Mouse (Mus musculus): ENCODE measurements at regions not wholly inside any gene's neighbourhood (a gene's known extent, or its start where the extent isn't known, plus 50 kb on each side); places are given as distances from the start of the nearest gene placed in this dataset.
"Not testable (repeated sequence)": the region's sequence is repeated elsewhere in the genome, so short reads cannot be mapped to it uniquely, and the experiment has no call there.

DNA sequence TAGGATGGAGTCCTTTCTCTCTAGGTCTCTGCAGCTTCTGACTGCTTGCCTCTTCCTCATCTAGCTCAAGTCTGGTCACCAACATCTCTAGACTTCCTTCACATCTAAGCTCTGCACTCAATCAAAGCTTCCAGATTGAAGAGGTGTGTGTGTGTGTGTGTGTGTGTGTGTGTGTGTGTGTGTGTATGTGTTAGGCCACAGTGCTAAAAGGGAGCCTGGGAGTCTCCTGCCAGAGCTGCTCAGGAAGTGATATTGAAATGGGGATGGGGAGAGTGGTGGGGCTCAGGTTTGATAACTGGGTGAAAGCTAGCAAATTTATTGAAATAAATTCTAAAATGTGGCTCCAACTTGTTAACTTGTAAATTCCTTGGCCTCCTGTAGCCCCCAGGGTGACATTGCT is 73.3 kb downstream of the Gm31371 start:
- DNase-seq (ENCODE audit: low read depth, low spot score): not testable (repeated sequence)

DNA sequence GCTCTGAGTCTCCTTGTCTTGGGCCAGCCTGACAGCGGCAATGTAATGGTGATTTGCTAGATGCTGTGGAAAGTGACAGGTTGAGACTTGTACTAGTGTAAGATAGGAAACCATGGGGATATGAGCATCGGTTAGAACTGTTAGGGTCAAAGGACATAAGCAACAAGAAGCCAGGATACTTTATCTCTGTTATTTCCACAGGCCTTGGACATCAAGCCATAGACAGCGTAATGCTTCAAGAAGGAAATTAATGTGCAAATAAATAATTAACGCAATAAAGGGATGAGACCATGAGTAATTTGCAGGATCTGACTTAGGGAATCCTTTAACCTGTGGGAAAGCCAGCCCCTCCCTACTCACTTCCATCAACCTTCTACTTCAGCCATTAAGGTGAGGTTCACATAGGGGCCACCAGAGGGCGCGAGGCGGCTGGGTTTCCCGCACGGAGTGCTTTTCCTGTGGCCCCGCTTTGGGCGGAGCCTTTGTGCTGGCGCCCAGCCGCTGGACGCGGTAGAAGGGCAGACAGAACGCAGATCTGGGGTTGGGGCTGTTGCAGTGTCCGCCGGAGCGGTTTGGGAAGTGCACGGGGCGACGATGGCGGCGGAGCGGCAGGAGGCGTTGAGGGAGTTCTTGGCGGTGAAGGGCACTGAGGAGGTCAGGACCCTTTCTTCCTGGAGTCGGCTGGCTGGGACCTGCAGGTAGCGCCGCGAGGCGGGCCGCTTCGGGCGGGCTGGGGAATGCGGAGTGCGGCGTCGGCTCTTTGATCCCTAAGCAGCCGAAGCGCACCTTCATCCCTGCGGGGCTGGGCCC is 76.5 kb downstream of the Gm31371 start:
- peak; percentile 77 for DNase-seq (ENCODE audit: low read depth, low spot score)

DNA sequence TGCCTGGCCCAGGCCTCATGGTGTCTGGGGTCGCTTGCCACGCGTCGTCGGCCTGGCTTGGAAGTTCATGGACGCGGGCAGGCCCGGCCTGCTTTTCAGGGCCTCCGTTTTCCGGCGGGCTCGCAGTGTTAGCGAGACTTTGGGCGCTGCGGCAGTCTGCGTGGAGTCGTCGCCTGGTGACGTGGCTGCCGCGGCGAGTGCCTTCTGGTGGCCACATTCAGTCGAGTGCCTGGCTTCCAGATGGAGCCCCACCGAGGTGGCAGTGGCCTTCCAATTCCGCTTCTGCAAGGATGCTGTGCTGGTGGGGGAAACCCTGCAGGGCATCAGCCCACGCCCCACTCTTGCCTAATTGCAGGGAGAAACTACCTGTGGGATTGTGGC is 77.1 kb downstream of the Gm31371 start:
- DNase-seq (ENCODE audit: low read depth, low spot score): not testable (repeated sequence)

DNA sequence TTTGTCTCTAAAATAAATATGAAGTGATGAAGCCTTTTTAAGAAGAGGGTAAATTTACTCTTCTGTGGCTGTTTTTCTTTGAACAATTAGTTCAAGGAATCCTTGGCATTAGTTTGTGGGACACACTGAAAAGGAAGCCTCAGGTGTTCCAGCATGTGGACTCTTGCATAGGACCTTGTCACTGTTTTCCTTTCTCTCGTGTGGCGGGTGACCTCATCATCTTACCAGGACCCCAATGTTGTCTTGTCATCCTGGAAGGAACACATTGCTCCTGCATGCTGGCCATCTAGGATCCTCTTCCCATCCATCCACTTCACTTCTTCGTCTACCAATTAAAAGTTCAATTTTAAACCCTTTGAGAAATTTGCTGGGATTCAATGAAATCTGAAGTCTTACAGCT is 104.9 kb downstream of the Gm31371 start:
- not testable (repeated sequence) for DNase-seq (ENCODE audit: low read depth, low spot score)

DNA sequence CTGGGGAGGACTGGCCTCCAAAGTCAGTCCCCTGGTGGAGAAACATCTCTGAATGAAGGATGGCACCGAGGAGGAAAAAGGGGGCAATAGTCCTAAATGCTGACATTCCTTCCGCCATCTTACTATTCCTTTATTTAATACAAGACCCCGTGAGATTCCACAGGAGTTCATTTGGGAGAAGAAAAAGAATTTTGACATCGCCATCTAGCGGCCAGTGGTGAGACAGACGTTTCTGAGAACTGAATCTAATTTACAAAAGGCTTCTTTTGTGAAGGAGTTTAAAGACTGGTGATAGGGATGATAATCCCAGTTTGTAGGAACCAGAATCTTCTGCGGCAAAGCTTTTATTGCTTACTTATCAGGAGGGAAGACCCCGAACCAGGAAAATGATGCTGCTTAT is 107.8 kb downstream of the Gm31371 start:
- DNase-seq (ENCODE audit: low read depth, low spot score): peak; percentile 11

DNA sequence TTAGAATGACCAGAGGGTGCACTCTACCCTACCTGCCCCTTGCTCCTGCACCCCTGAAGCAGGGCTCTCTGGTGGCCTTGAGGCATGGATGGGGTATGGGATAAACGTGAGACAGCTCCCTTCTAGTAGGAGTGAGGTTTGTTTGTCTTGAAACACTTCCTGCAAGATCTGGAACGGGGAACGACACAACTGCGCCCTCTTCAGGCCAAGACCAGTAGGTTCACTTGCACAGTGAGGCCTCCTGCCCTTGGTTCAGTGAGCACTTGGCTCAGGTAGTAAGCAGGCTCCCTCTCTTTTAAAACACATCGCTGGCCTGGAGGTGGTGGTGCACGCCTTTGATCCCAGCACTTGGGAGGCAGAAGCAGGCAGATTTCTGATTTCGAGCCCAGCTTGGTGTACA is 110.1 kb downstream of the Gm31371 start:
- not testable (repeated sequence) for DNase-seq (ENCODE audit: low read depth, low spot score)

DNA sequence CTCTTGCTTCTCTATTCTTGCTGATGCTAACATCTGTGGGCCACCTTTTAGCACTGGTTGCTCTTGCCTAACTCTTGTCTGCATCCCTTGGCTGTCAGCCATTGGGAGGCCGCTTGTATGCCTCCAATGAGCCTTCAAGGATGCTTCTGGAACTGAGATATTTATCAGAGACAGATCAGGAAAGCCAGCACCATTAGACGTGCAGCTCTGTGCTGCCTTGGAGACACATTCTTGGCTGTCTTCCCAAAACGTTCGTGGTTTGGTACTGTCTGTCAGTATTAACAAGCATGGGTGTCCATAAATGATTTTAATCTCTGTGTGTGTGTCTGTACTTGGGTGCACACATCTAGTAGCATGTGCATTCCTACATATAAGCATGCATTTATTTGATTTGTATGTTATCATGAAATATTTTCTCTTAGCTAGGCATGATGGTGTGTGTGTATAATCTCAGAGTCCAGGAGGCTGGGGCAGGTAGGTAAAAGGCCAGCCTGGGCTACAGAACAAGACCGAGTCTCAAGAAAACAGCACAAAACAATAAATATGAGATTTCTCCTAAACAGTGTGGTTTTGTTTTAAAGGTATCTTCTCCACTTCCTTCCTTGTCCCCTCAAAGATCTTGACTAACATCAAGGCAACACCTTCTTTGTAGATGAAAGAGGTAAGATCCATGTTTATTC is 111.4 kb downstream of the Gm31371 start:
- DNase-seq (ENCODE audit: low read depth, low spot score): not testable (repeated sequence)

DNA sequence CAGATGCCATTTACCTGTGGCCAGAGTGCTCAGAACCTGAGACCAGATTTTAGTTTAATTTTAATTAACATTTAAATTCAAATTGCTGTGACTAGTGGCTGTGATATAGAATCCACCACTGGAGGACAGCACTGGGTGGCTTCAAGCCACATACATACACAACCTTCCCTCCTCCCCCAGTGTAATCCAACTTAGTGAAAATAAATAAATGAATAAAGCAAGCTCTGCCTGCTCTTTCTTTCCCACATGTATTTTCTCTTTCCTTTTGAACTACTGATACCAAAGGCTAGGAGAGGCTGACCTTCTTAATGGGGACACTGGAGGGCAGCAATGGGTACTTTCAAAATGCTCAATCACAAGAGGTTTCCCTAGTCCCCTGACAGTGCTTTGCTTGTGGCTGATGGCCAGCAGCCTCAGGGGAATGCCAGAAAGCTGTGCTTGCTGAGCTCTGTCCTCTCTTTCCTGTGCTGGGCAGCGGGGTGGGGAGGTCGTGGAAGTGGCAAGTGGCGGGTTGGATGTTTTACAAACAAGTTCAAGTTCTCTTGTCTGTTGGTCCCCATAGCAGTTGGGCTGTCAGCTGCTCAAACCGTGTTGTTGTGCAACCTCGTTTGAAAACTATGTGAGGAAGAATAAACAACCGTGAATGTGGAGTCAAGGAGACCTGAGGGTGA is 112.4 kb downstream of the Gm31371 start:
- DNase-seq (ENCODE audit: low read depth, low spot score): not testable (repeated sequence)

DNA sequence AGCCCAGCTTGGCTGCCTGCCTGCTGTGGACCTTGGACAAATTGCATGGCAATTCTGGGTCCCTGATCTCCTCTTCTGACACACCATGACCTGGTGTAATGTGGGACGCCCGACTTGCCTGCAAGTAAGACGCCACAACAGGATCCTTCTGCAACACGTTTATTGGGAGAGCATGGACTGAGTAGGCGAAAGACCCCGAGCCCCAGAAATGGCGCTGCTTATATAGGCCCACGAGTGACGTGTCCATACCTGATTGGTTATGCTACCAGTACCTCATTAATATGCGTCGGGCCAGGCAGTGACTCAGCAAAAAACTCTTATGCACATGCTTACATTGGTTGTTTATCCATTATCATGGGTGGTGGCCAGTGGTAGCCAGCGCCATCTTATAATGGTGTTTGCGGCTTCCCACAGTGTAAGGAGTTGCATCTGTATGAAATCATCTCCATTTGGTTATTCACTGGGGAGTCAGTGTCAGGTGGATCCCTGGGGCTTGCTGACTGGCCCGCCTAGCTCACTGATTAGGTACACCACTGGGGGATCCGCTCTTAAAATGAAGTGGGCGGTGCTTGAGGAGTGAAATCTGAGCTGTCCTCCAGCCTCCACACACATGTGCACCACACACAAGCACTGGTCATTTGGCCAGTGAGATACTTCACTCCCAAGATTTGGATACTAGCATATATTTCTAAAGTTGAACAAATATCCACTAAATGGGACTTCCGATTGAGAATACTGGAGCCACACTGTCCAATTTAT is 113.1 kb downstream of the Gm31371 start:
- DNase-seq (ENCODE audit: low read depth, low spot score): not testable (repeated sequence)

DNA sequence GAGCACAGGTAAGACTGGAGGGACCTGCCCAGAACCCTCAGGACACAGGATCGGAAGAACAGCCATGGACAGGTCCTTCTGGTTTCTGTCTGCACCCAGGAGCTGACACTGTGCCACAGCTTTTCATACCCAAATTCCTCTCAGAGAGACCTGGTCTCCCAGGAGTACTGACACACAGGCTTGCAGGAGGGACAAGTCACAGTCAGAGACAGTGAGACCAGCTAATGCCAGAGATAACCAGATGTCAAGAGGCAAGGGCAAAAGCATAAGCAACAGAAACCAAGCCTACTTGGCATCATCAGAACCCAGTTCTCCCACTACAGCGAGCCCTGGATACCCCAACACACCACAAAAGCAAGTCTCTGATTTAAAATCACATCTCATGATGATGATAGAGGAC is 122.3 kb downstream of the Gm31371 start:
- not testable (repeated sequence) for DNase-seq (ENCODE audit: low read depth, low spot score)

DNA sequence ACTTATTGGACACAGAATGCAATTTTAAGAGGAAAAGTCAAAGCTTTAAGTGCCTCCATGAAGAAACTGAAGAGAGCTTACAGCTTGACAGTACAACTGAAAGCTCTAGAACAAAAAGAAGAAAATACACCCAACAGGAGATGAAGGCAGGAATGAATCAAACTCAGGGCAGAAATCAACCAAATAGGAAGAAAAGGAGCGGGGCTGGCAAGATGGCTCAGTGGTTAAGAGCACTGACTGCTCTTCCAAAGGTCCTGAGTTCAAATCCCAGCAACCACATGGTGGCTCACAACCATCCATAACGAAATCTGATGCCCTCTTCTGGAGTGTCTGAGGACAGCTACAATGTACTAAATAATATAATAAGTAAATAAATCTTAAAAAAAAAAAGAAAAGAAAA is 124.8 kb downstream of the Gm31371 start:
- DNase-seq (ENCODE audit: low read depth, low spot score): not testable (repeated sequence)

DNA sequence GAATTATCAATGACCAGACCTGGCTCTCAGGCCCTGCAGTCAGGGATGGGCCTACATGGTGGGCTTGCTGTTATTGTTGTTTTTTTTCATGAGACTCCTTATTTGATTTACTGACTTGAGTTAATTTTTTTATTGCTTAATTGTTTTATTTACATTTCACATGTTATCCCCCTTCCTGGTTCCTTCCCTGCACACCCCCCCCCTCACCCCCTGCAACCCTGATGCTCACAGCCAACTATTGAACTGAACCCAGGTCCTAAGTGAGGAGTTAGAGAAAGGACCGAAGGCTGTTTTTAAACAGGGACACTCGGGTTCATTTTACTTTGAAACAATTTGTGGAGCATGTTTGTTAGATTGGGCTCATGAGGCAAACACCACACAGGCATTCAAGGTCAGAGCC is 126.9 kb downstream of the Gm31371 start:
- not testable (repeated sequence) for DNase-seq (ENCODE audit: low read depth, low spot score)

DNA sequence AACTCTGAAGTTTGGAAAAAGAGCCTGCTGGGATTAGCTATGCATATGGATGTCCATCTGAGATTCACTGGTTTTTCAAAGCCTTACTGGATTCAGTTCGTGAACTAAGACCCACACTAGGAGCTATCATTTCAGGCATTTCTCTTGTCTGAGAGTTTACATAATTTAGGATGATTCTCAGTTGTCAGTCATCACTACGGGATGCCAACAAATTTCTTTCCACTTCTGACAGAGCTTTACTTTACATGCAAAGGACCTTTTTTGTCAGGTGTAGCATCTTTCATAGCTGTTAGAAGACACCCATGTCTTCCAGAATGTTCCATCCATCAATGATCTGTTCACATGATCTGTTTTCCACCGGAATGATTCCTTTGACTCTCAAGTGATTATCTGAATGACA is 154.4 kb downstream of the Gm31371 start:
- not testable (repeated sequence) for DNase-seq (ENCODE audit: low read depth, low spot score)

DNA sequence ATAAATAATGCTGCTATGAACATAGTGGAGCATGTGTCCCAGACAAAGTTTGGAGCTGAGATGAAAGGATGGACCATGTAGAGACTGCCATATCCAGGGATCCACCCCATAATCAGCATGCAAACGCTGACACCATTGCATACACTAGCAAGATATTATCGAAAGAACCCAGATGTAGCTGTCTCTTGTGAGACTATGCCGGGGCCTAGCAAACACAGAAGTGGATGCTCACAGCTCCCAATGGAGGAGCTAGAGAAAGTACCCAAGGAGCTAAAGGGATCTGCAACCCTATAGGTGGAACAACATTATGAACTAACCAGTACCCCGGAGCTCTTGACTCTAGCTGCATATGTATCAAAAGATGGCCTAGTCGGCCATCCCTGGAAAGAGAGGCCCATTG is 194.9 kb downstream of the Gm31371 start:
- DNase-seq (ENCODE audit: low read depth, low spot score): not testable (repeated sequence)

DNA sequence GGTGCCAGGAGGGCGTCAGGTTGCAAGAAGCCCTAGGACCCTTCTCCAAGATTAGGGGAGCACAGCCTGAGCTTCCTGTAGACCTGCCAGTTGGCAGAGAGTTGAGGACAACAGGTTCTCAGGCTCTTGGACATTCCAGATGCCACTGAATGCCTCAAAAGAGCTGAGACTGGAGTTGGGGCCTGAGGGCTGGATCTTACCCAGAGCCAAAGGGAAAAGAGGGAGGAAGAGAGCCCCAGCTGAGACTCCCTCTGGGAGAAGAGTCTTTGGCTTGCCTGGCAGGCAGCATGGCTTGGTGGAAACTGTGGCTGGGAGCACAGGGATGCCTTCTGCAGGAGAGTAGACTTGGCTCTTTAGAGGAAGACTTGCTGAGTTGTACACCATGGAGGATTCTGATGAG is 197.0 kb downstream of the Gm31371 start:
- DNase-seq (ENCODE audit: low read depth, low spot score): not testable (repeated sequence)

DNA sequence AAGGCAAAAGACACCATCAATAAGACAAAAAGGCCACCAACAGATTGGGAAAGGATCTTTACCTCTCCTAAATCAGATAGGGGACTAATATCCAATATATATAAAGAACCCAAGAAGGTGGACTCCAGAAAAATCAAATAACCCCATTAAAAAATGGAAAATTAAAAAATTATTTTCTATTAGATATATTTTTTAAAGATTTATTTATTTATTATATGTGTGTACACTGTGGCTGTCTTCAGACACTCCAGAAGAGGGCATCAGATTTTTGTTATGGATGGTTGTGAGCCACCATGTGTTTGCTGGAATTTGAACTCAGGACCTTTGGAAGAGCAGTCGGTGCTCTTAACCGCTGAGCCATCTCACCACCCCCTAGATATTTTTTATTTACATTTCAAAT is 199.2 kb downstream of the Gm31371 start:
- DNase-seq (ENCODE audit: low read depth, low spot score): not testable (repeated sequence)

DNA sequence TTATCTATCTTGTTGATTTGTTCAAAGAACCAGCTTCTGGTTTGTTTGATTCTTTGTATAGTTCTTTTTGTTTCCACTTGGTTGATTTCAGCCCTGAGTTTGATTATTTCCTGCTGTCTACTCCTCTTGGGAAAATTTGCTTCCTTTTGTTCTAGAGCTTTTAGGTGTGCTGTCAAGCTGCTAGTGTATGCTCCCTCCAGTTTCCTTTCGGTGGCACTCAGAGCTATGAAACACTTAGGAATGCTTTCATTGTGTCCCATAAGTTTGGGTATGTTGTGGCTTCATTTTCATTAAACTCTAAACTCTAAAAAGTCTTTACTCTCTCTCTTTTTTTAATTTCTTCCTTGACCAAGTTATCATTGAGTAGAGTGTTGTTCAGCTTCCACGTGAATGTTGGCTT is 204.0 kb downstream of the Gm31371 start:
- DNase-seq (ENCODE audit: low read depth, low spot score): not testable (repeated sequence)

DNA sequence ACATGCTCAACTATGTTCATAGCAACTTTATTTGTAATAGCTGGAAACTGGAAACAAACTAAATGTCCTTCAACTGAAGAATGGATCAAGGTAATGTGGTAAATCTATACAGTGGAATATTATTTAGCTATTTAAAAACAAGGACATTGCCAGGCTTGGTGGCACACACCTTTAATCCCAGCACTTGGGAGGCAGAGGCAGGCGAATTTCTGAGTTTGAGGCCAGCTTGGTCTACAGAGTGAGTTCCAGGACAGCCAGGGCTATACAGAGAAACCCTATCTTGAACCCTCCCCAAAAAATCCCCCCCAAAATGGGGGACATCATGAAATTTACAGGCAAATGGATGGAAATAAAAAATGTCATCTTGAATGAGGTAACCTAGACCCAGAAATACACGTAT is 213.6 kb downstream of the Gm31371 start:
- not testable (repeated sequence) for DNase-seq (ENCODE audit: low read depth, low spot score)

DNA sequence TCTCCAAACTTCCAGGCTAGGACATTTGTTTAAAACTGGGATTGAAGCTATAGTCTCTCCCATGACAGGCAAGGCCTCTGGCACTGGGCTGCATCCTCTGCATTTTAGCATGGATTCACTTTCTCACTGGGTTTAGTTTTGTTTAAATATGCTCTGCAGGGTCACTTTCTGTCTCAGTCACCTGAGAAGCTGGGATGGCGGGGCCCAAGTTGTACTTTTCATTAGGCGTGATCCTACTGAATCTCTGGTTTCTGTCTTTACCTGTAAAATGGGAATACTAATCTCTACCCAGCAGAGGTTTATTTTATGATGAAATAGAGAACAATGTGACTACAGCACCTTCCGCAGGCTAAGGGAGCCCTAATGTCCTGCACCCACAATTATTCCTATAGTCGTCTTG is 216.4 kb downstream of the Gm31371 start:
- not testable (repeated sequence) for DNase-seq (ENCODE audit: low read depth, low spot score)

DNA sequence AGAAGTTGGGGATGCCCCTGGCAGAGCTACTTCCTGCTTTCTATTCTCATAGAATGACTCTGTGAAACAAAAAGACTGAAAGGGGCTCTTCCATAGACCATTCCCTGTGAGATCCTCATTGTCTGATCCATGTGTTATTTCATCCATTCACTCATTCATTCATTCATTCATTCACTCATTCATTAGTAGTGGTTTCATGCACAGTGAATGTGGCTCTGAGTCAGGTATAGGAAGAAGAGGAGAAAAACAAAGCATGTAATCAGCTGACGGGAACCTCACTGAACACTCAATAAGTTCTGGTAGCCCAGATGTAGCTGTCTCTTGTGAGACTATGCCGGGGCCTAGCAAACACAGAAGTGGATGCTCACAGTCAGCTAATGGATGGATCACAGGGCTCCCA is 217.0 kb downstream of the Gm31371 start:
- DNase-seq (ENCODE audit: low read depth, low spot score): not testable (repeated sequence)

DNA sequence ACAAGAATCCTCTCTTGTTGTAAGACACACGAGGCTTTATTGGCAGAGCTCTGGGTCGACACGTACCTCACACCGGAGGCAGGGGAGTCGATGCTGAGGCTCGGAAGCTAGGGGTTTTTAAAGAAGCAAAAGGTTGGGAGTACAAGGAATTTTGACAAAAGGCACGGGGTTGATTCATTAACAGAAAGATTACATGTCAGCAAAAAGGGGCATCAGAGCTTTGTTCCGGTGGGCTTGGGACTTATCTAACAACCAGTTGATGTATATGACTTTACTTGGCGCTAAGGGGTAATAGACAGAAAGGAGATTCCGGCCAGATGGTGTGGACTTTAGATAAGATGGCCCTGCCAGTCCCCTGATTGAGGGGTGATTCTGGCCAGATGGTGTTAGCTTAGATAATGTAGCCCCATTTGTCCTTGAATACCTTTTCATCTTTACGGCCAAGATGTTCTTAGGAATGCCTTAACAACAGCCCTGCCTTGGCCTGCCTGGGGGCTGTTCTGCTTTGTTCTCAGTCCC is 218.3 kb downstream of the Gm31371 start:
- not testable (repeated sequence) for DNase-seq (ENCODE audit: low read depth, low spot score)
